Mouse (Mus musculus) limb, embryonic 10.5 days (tissue): Measurements from ENCODE around the gene Fam166b. TPM values are rescaled to one million over a fixed set of nuclear protein-coding genes. Genes with fewer than 3 reads are reported as not detected.
A peak's percentile ranks its signal among the peaks of the same experiment; 100 is the strongest.

Experiments used
- DNase-seq: peaks from one replicate; pipeline ENCODE4 v3.0.0-alpha.2; 2017; ENCODE audit warnings: low spot score
- H3K27ac ChIP-seq: fragments of 300-500 bp; sonication (generic); 2 replicates; pipeline ENCODE4 v1.5.1; 2016; ENCODE audit warnings: mild to moderate bottlenecking
- H3K27me3 ChIP-seq: fragments of 300-500 bp; sonication (generic); 2 replicates; pipeline ENCODE4 v1.6.1; 2016; ENCODE audit warnings: low read depth, mild to moderate bottlenecking; ENCODE audit not compliant: poor library complexity, severe bottlenecking
- H3K36me3 ChIP-seq: fragments of 300-500 bp; sonication (generic); 2 replicates; pipeline ENCODE4 v1.6.1; 2016; ENCODE audit warnings: mild to moderate bottlenecking, moderate library complexity
- H3K4me1 ChIP-seq: fragments of 300-500 bp; sonication (generic); 2 replicates; pipeline ENCODE4 v1.6.1; 2016
- H3K4me3 ChIP-seq: fragments of 300-500 bp; sonication (generic); 2 replicates; pipeline ENCODE4 v1.5.1; 2016; ENCODE audit warnings: mild to moderate bottlenecking, moderate library complexity
- H3K9me3 ChIP-seq: fragments of 300-500 bp; sonication (generic); replicated peaks from 2 replicates; pipeline ENCODE4 v1.6.1; 2016; ENCODE audit warnings: mild to moderate bottlenecking
- WGBS: fragments of 180-500 bp; shearing (Covaris S2); methylation state at CpG from one replicate; pipeline ENCODE4 v1.1.7; 2016; 5-methylcytosine and 5-hydroxymethylcytosine counted together
- polyA plus RNA-seq: library from polyadenylated mRNA; unstranded; fragments of >200 nt; fragmentation: Nextera tagmentation; extraction: Ambion mirVana; gene quantifications from 2 replicates; pipeline ENCODE4 v1.2.1, GENCODE M21; 2016

Gene Fam166b
- polyA plus RNA-seq, 1 experiment from 2014 or later: 0.18 TPM

- 8% methylated on average over 31 of the region's 31 CpGs for WGBS
- no peak for DNase-seq
- H3K9me3 ChIP-seq: no peaks in the 10 kb centered on the region
Measured at GRCm38 (mm10) chr4:43425648-43426380, 3.1 kb downstream of the Fam166b start.

GRCm38 (mm10) chr4:43425197-43425596 lies 3.7 kb downstream of the Fam166b start:
- peak overlapping the region; percentile 47 for H3K4me3 ChIP-seq
- H3K9me3 ChIP-seq: no peaks in the 10 kb centered on the region
- peak; percentile 54 for DNase-seq
- H3K27me3 ChIP-seq: peaks cover 93% of the 10 kb centered on the region
- WGBS: 16% methylated on average over 14 of the region's 14 CpGs
- H3K4me1 ChIP-seq: peaks cover 33% of the 10 kb centered on the region
- H3K27ac ChIP-seq: peak overlapping the region; percentile 47; the same call in 1 of the 2 replicates
- peaks cover 37% of the 10 kb centered on the region for H3K36me3 ChIP-seq

More at GRCm38 (mm10) chr4:43425648-43426380, 3.1 kb downstream of the Fam166b start:
- Histone ChIP-seq H3K4me3 (peak overlapping the region; percentile 47), H3K27me3 (peaks cover 99% of the 10 kb centered on the region), H3K27ac (peak overlapping the region; percentile 47; the same call in 1 of the 2 replicates), H3K36me3 (peaks cover 37% of the 10 kb centered on the region), H3K4me1 (peaks cover 32% of the 10 kb centered on the region)

GRCm38 (mm10) chr4:43424072-43424471 lies 4.9 kb downstream of the Fam166b start:
- Histone ChIP-seq H3K4me3 (no peak overlapping the region), H3K9me3 (no peaks in the 10 kb centered on the region), H3K36me3 (peaks cover 37% of the 10 kb centered on the region), H3K4me1 (peaks cover 40% of the 10 kb centered on the region), H3K27me3 (peaks cover 82% of the 10 kb centered on the region), H3K27ac (no peak overlapping the region)
- DNase-seq: no peak
- WGBS: 71% methylated on average over 9 of the region's 9 CpGs

GRCm38 (mm10) chr4:43423267-43423934 lies 5.5 kb downstream of the Fam166b start:
- WGBS: 93% methylated on average over 20 of the region's 20 CpGs
- peaks cover 37% of the 10 kb centered on the region for H3K36me3 ChIP-seq

GRCm38 (mm10) chr4:43421632-43422240 lies 7.2 kb downstream of the Fam166b start:
- Histone ChIP-seq H3K4me1 (peaks cover 27% of the 10 kb centered on the region), H3K9me3 (no peaks in the 10 kb centered on the region), H3K27me3 (peaks cover 58% of the 10 kb centered on the region), H3K27ac (no peak overlapping the region), H3K36me3 (peaks cover 43% of the 10 kb centered on the region), H3K4me3 (no peak overlapping the region)
- no peak for DNase-seq
- WGBS: 72% methylated on average over 28 of the region's 28 CpGs

More at GRCm38 (mm10) chr4:43423267-43423934, 5.5 kb downstream of the Fam166b start:
- no peaks in the 10 kb centered on the region for H3K9me3 ChIP-seq
- H3K4me3 ChIP-seq: no peak overlapping the region
- peaks cover 75% of the 10 kb centered on the region for H3K27me3 ChIP-seq
- DNase-seq: no peak
- H3K27ac ChIP-seq: no peak overlapping the region
- H3K4me1 ChIP-seq: peaks cover 36% of the 10 kb centered on the region

- Histone ChIP-seq H3K36me3 (peaks cover 56% of the 10 kb centered on the region), H3K4me1 (peaks cover 13% of the 10 kb centered on the region), H3K9me3 (no peaks in the 10 kb centered on the region), H3K27ac (no peak overlapping the region), H3K27me3 (peaks cover 44% of the 10 kb centered on the region), H3K4me3 (no peak overlapping the region)
- peak; percentile 79 for DNase-seq
- 8% methylated on average over 6 of the region's 6 CpGs for WGBS
Measured at GRCm38 (mm10) chr4:43420305-43420704, 8.6 kb downstream of the Fam166b start.

- Histone ChIP-seq H3K27ac (no peak overlapping the region), H3K36me3 (peaks cover 56% of the 10 kb centered on the region), H3K4me1 (peaks cover 10% of the 10 kb centered on the region; the same call in 1 of the 2 replicates), H3K9me3 (no peaks in the 10 kb centered on the region), H3K27me3 (peaks cover 39% of the 10 kb centered on the region), H3K4me3 (no peak overlapping the region)
- 69% methylated on average over 9 of the region's 9 CpGs for WGBS
- no peak for DNase-seq
Measured at GRCm38 (mm10) chr4:43419801-43420281, 9.1 kb downstream of the Fam166b start.

- WGBS: 61% methylated on average over 15 of the region's 15 CpGs
- Histone ChIP-seq H3K27me3 (peaks cover 32% of the 10 kb centered on the region), H3K4me1 (peaks cover 10% of the 10 kb centered on the region; the same call in 1 of the 2 replicates), H3K36me3 (peaks cover 51% of the 10 kb centered on the region), H3K4me3 (no peak overlapping the region), H3K27ac (no peak overlapping the region), H3K9me3 (no peaks in the 10 kb centered on the region)
- no peak for DNase-seq
Measured at GRCm38 (mm10) chr4:43418973-43419656, 9.8 kb downstream of the Fam166b start.

- DNase-seq: no peak
- Histone ChIP-seq H3K9me3 (no peaks in the 10 kb centered on the region), H3K36me3 (peaks cover 44% of the 10 kb centered on the region), H3K4me3 (no peak overlapping the region), H3K27ac (no peak overlapping the region), H3K27me3 (peaks cover 25% of the 10 kb centered on the region), H3K4me1 (peaks cover 10% of the 10 kb centered on the region; the same call in 1 of the 2 replicates)
- 78% methylated on average over 4 of the region's 4 CpGs for WGBS
Measured at GRCm38 (mm10) chr4:43418450-43418849, 10.5 kb downstream of the Fam166b start.

- Histone ChIP-seq H3K27ac (no peak overlapping the region), H3K4me1 (peaks cover 10% of the 10 kb centered on the region; the same call in 1 of the 2 replicates), H3K4me3 (no peak overlapping the region), H3K27me3 (peaks cover 15% of the 10 kb centered on the region), H3K36me3 (peaks cover 37% of the 10 kb centered on the region), H3K9me3 (no peaks in the 10 kb centered on the region)
- WGBS: 88% methylated on average over 16 of the region's 16 CpGs
- DNase-seq: no peak
Measured at GRCm38 (mm10) chr4:43417269-43418062, 11.5 kb downstream of the Fam166b start.

GRCm38 (mm10) chr4:43416071-43416490 lies 12.9 kb downstream of the Fam166b start:
- Histone ChIP-seq H3K27ac (no peak overlapping the region), H3K27me3 (peaks cover 2% of the 10 kb centered on the region), H3K4me1 (peaks cover 10% of the 10 kb centered on the region; the same call in 1 of the 2 replicates), H3K36me3 (peaks cover 27% of the 10 kb centered on the region), H3K9me3 (no peaks in the 10 kb centered on the region), H3K4me3 (no peak overlapping the region)
- no peak for DNase-seq
- 95% methylated on average over 22 of the region's 22 CpGs for WGBS
